Mouse (Mus musculus): ENCODE results near the gene Fev. TPM values are rescaled to one million over a fixed set of nuclear protein-coding genes. Genes with fewer than 3 reads are reported as not detected.
A peak's percentile ranks its signal among the peaks of the same experiment; 100 is the strongest.

Gene Fev
- polyA plus RNA-seq, 1 experiment from 2014 or later, result not detected

DNA sequence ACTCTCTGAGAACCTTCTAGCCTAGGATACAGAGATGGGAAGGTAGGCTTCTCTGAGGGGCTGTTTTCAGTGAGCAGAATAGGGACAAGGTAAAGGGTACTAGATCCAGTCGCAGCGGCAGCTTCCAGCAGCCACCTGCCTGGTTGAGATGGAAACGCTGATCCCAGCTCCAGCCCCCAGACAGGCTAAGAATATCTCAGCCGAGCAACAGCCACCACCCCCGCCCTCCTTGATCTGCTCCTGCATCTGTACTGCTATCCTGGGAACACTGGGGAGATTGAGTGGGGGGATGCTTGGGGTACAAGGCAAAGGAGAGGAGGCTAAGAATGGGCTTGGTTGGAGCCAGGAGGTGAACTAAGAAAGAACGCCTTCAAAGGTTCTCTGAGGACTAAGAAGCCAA, 35.0 kb downstream of the Fev start:
- Histone ChIP-seq H3K4me2 (replicated peaks) (no peak overlapping the region), H3K4me1 (peaks cover 28% of the 10 kb centered on the region), H3K4me3 (no peak overlapping the region), H3K9me3 (no peaks in the 10 kb centered on the region), H3K27ac (no peak overlapping the region), H3K36me3 (no peaks in the 10 kb centered on the region), H3K27me3 (replicated peaks) (peaks cover 11% of the 10 kb centered on the region), H3K9ac (no peak overlapping the region)
- WGBS, result 35% methylated on average over 6 of the region's 6 CpGs
- ATAC-seq (ENCODE audit: low FRiP score, low read depth), result no peak

- Histone ChIP-seq H3K27me3 (replicated peaks) (0 out of 2 replicates have a peak, but pooled peaks cover 6% of the 10 kb centered on the region), H3K27ac (no peak overlapping the region), H3K9me3 (no peaks in the 10 kb centered on the region), H3K4me2 (replicated peaks) (no peak overlapping the region), H3K4me1 (peaks cover 22% of the 10 kb centered on the region), H3K9ac (no peak overlapping the region), H3K4me3 (no peak overlapping the region), H3K36me3 (no peaks in the 10 kb centered on the region)
- WGBS, result 42% methylated on average over 5 of the region's 5 CpGs
- ATAC-seq (ENCODE audit: low FRiP score, low read depth), result no peak
Observed at GRCm38 (mm10) chr1:74848946-74849345, 36.3 kb downstream of the Fev start.

GRCm38 (mm10) chr1:74846341-74846740, 38.9 kb downstream of the Fev start:
- H3K4me2 ChIP-seq (replicated peaks), result no peak overlapping the region
- H3K4me1 ChIP-seq, result peaks cover 11% of the 10 kb centered on the region
- 49% methylated on average over 9 of the region's 9 CpGs for WGBS
- no peaks in the 10 kb centered on the region for H3K36me3 ChIP-seq
- ATAC-seq (ENCODE audit: low FRiP score, low read depth), result no peak
- no peak overlapping the region for H3K27ac ChIP-seq
- no peak overlapping the region for H3K9ac ChIP-seq
- no peak overlapping the region for H3K4me3 ChIP-seq
- H3K9me3 ChIP-seq, result no peaks in the 10 kb centered on the region
- no peaks in the 10 kb centered on the region for H3K27me3 ChIP-seq (replicated peaks)

GRCm38 (mm10) chr1:74843090-74843489, 42.1 kb downstream of the Fev start:
- H3K9me3 ChIP-seq, result no peaks in the 10 kb centered on the region
- 91% methylated on average over 5 of the region's 5 CpGs for WGBS
- H3K4me3 ChIP-seq, result no peak overlapping the region
- H3K4me2 ChIP-seq (replicated peaks), result no peak overlapping the region
- no peak for ATAC-seq (ENCODE audit: low FRiP score, low read depth)
- H3K27me3 ChIP-seq (replicated peaks), result no peaks in the 10 kb centered on the region
- H3K4me1 ChIP-seq, result no peaks in the 10 kb centered on the region
- no peak overlapping the region for H3K27ac ChIP-seq
- no peak overlapping the region for H3K9ac ChIP-seq
- no peaks in the 10 kb centered on the region for H3K36me3 ChIP-seq

- Histone ChIP-seq H3K27me3 (replicated peaks) (no peaks in the 10 kb centered on the region), H3K9me3 (no peaks in the 10 kb centered on the region), H3K9ac (no peak overlapping the region), H3K4me2 (replicated peaks) (no peak overlapping the region), H3K4me1 (no peaks in the 10 kb centered on the region), H3K36me3 (no peaks in the 10 kb centered on the region), H3K4me3 (no peak overlapping the region), H3K27ac (no peak overlapping the region)
- no peak for ATAC-seq (ENCODE audit: low FRiP score, low read depth)
- WGBS, result 77% methylated on average over 3 of the region's 3 CpGs
Observed at GRCm38 (mm10) chr1:74833255-74833654, 52.0 kb downstream of the Fev start.

MicroRNAs encoded within 50 kb of the gene (microRNA counts, 519-probe panel; counts per million panel counts)
- microRNA mmu-miR-375, result 342 counts per million, percentile 67 among the panel's probes with 10 or more counts

Small RNAs within 50 kb of the gene (microRNA-seq; reads per million reads assigned to microRNA genes)
- gene Mir375, result 380 reads per million, percentile 69 among the genes with 10 or more reads in this experiment

Other genes starting within 250 kb of the Fev start
- 25.8 and 28.5 TPM in 2 replicates for gene Ttll4, start 223.7 kb downstream of the Fev start, polyA plus RNA-seq (2016; fragmentation: Nextera tagmentation; extraction: Ambion mirVana)
- 3.9 and 6.3 TPM in 2 replicates for gene Cyp27a1, start 171.8 kb downstream of the Fev start, polyA plus RNA-seq (2016; fragmentation: Nextera tagmentation; extraction: Ambion mirVana)
- gene Prkag3, start 136.2 kb downstream of the Fev start, polyA plus RNA-seq (2016; fragmentation: Nextera tagmentation; extraction: Ambion mirVana), result 0.10 and 0.40 TPM in 2 replicates
- 12.5 and 13.8 TPM in 2 replicates for gene Wnt6, start 113.5 kb downstream of the Fev start, polyA plus RNA-seq (2016; fragmentation: Nextera tagmentation; extraction: Ambion mirVana)
- gene Wnt10a, start 93.9 kb downstream of the Fev start, polyA plus RNA-seq (2016; fragmentation: Nextera tagmentation; extraction: Ambion mirVana), result 1.2 and 1.4 TPM in 2 replicates
- 5.7 and 7.6 TPM in 2 replicates for gene Cdk5r2, start 30.5 kb downstream of the Fev start, polyA plus RNA-seq (2016; fragmentation: Nextera tagmentation; extraction: Ambion mirVana)
- not detected in 2 replicates for gene Cryba2, start 7.7 kb upstream of the Fev start, polyA plus RNA-seq (2016; fragmentation: Nextera tagmentation; extraction: Ambion mirVana)
- 0.08 TPM in 1 of 2 replicates, not detected in the other for gene Cfap65, start 50.2 kb upstream of the Fev start, polyA plus RNA-seq (2016; fragmentation: Nextera tagmentation; extraction: Ambion mirVana)
- gene Ihh, start 66.3 kb upstream of the Fev start, polyA plus RNA-seq (2016; fragmentation: Nextera tagmentation; extraction: Ambion mirVana), result 0.24 and 0.28 TPM in 2 replicates
- 10.7 and 11.5 TPM in 2 replicates for gene Nhej1, start 239.8 kb upstream of the Fev start, polyA plus RNA-seq (2016; fragmentation: Nextera tagmentation; extraction: Ambion mirVana)
- gene Slc23a3, start 248.5 kb upstream of the Fev start, polyA plus RNA-seq (2016; fragmentation: Nextera tagmentation; extraction: Ambion mirVana), result not detected in 2 replicates

All from neural tube, embryonic 12.5 days (tissue).